Mouse (Mus musculus): ENCODE results near the gene Gm45837.

The Gm45837 gene

DNA sequence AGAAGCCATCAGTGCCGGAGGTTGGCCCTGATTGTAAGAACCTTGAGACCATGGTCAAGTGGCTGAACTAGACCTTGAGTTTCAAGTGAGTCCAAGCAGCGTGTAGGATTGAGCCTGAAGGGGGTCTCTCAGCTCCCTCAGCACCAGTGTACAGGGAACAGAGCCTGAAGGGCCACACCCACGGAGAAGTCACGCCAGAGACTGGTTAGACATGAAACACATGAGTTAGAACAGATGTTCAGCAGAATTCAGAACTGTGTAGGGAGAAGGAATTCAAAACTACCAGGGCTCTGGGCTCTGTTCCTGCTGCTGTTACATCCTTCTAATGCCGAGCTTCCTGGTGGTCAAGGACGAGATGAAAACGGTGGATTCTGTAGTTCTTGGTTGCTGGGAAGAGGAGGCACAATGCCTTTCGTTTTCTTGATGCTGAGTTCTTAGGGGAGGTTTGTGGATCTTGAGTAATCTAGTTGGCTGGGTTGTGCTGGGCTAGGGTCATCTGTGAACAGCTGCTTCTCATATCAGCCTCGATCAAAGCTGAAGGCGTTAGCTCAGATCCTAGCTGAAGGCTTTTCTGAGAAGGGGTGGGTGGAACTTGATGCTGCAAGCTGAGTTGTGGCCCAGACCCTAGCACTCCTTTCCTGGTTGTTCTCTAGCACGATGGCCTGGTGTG is at the start of gene Gm45837:
Gene Gm45837, plus strand, starts transcription at position 620 of the 670 bp plus-strand sequence.
- DNase-seq (ENCODE audit: low read depth), result no peak

DNA sequence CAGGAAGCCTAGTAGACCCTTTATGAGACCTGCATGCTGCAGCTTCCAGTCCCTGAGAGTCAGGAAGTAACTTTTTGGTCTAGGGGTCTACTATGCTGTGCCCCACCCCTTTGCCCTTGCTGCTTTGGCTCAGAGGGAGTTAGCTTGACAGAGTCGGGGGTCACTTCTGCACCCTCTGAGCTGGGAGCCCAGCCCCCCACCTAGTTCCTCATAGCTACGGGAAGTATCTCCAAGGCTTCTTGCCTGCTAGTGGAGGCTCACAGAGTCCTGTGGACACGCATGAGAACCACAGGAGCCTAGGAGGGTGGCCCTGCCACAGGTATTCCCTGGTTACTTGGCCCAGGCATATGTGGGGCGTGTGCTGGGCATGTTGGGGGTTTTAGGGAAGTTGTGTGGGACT is 49.7 kb upstream of the Gm45837 start:
- no peak for DNase-seq (ENCODE audit: low read depth)

GRCm38 (mm10) chr7:101361767-101362166 is 48.9 kb upstream of the Gm45837 start:
- DNase-seq (ENCODE audit: low read depth), result peak; percentile 48

- DNase-seq (ENCODE audit: low read depth), result no peak
Measured at GRCm38 (mm10) chr7:101362791-101363191, 47.9 kb upstream of the Gm45837 start.

DNA sequence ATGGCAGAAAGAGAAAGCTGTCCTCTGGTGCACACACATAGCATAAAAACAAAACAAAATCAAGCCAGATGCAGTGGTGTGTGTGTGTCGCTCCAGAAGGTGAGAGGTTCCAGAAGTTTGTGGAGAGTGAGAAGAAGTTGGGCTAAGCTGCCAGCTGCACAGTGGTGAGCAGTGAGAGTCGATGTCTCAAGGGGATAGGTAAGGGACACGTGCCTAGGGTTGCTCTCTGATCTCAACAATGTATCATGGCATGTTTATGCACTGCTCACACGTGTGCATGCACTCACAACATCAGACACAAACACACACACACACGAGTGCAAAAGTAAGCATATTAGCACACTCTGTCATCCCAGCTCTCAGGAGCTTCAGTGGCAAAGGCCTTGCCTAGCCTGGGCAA is 46.8 kb upstream of the Gm45837 start:
- no peak for DNase-seq (ENCODE audit: low read depth)

DNA sequence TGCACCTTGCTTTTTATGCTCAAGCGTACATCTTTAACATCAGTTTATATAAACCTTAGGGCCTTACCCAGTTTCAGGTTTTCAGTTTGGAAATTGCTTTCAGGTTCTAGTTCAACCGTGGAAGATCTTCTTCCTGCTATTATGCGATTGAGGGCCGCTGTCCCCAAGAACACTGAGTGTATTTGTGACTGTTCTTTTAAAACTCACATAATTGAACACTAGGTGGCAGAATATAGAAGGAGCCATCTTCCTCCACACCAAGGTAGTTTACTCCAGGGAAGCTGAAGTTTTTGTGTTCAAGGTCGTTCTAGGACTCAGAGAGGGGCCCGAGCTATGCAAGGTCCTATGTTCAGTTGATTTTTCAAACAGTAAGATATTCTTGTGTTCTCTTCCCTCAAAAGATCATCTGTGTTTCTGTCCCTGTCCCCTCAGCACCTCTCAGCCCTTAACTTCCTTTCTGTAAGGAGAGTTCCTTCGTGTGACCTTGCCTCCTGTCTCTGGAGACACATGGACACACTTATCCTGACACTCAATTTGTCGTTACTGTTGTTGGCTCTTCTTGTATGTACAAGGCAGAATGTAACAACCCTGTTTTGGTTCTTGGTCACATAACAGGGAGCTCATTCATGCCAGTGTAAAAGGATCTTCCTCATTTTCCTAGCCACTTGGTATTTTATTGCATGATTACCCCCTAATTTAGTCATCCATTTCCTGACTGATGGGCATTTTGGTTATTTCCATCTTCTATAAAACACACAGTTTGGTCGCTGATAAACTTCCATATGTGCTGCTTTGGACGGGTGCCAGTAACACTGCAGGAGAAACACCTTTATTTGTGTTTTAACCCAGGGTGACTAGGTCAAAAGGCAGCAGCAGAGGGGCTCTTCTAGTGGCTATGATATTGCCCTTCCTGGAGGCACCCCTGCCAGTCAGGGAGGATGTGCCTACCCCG is 42.5 kb upstream of the Gm45837 start:
- DNase-seq (ENCODE audit: low read depth), result no peak

DNA sequence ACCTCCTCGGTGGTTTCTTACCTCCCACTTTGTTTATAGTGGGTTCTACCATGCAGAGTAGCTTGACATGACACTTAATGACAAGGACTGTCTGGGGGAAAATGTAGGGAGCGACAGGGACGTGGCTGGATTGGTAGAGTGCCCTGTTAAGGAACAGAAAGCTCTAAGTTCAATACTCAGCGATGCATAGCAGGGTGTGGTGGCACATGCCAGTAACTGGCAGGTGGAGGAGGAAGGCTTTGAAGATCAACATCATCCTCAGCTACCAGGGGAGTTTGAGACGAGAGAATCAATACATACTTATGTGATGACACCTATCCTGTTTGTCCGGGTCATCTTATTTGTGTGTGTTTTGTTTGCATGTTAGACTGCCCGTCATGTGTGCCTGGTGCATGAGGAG is 41.0 kb upstream of the Gm45837 start:
- DNase-seq (ENCODE audit: low read depth), result no peak

GRCm38 (mm10) chr7:101373082-101373481 is 37.6 kb upstream of the Gm45837 start:
- no peak for DNase-seq (ENCODE audit: low read depth)

GRCm38 (mm10) chr7:101374155-101374554 is 36.5 kb upstream of the Gm45837 start:
- peak; percentile 81 for DNase-seq (ENCODE audit: low read depth)

GRCm38 (mm10) chr7:101376701-101377340 is 33.9 kb upstream of the Gm45837 start:
- peak; percentile 67 for DNase-seq (ENCODE audit: low read depth)

- peak; percentile 27 for DNase-seq (ENCODE audit: low read depth)
Measured at GRCm38 (mm10) chr7:101377741-101378262, 32.9 kb upstream of the Gm45837 start.

GRCm38 (mm10) chr7:101378285-101378684 is 32.4 kb upstream of the Gm45837 start:
- no peak for DNase-seq (ENCODE audit: low read depth)

GRCm38 (mm10) chr7:101378796-101379465 is 31.8 kb upstream of the Gm45837 start:
- no peak for DNase-seq (ENCODE audit: low read depth)

DNA sequence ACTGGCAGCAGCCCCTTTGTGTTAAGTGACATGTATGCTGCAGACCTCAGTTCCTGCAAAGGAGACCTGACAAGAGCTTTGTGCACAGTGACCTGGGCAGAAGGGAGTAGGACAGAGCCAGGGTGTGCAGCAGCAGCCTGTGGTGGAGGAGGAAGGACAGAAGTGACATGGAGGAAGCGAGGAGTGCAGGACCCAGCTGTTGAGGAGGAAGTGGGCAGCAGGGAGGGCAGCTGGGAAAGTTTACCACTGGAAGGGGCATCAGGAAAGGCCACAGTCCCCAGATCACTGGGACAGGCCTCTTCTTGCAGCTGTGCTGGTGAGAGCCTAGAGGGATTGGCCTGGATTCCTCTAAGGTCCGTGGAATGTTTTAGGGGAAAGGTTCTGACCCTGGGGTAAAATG is 31.0 kb upstream of the Gm45837 start:
- DNase-seq (ENCODE audit: low read depth), result no peak

DNA sequence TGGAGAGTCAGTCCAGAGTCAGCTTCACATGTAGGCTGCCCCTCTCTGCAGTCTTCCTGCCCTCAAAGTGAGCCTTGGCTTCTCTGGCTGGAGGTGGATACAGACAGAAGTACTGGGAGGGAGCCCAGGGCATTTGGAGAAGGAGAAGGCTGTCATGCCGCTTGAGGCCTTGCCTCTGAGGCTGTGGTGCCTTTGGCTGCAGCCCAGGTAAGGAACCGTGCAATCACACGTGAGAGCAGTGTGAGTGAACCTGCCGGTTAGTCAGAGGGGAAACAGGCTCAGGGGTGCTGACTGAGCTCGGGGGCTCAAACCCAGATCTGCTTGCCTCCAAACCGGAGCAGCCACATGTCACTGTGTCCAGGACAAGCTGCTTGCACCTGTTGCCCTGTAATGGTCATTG is 29.2 kb upstream of the Gm45837 start:
- DNase-seq (ENCODE audit: low read depth), result no peak

DNA sequence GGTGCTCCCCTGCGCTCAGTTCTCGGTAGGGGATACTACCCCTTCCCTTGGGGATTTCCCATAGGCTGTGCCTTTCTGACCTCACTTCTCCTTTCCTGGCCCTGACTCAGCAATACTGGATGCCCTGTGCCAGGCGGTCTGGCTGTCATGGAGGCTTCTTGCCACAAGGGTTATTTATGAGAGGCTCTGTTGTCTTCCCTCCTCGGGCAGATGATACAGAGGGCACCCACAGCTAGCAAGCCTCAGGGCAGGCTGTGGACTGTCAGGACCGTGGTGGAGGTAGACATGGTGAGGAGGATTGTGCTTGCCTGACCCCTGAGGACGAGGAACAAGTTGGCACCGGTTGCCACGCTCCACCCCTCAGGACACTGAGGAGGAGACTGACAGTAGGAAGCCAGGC is 28.3 kb upstream of the Gm45837 start:
- DNase-seq (ENCODE audit: low read depth), result no peak

GRCm38 (mm10) chr7:101383756-101384155 is 26.9 kb upstream of the Gm45837 start:
- DNase-seq (ENCODE audit: low read depth), result no peak

- no peak for DNase-seq (ENCODE audit: low read depth)
Measured at GRCm38 (mm10) chr7:101384931-101385330, 25.8 kb upstream of the Gm45837 start.

DNA sequence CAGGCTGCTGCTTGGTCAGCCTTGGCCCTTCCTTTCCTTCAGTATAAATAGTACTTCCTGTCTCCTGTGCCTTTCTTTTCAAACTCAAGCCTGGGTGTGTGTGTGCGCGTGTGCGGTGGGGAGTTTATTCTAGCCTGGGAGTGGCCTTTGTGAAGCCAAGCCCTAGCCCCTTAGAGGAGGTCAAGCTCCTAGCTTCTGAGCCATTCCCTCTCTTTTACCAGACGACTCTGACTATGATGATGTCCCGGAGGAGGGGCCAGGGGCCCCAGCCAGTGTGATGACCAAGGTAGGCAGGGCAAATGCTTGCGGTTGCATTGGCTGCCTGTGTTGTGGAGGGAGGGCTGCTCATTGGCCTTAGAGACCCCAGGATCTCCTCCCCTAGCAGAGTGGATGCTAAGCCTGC is 25.4 kb upstream of the Gm45837 start:
- no peak for DNase-seq (ENCODE audit: low read depth)

- DNase-seq (ENCODE audit: low read depth), result no peak
Measured at GRCm38 (mm10) chr7:101385866-101386452, 24.7 kb upstream of the Gm45837 start.

DNA sequence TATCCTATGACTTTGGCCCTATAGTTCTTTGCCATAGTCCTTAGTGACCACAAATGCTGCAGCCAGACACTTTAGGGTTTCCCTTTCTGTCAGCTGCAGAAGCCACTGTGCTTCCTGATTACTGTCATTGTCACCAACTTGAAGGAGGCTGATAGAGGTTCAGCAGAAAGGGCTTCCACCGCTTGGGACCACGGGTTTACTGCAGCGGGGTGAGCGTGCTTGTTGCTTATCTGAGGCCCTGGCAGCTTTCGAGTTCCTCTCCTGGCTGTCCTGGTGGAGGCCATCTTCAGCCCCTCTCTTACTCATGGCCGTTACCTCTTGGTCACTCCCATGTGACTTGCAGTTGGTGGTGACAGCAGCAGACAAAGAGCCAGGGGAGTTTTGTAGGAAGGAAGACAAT is 21.4 kb upstream of the Gm45837 start:
- DNase-seq (ENCODE audit: low read depth), result no peak

Data from NIH3T3 (cell line).